Mouse (Mus musculus): ENCODE data around the gene Olfr1260.

Olfr1260 gene

DNA sequence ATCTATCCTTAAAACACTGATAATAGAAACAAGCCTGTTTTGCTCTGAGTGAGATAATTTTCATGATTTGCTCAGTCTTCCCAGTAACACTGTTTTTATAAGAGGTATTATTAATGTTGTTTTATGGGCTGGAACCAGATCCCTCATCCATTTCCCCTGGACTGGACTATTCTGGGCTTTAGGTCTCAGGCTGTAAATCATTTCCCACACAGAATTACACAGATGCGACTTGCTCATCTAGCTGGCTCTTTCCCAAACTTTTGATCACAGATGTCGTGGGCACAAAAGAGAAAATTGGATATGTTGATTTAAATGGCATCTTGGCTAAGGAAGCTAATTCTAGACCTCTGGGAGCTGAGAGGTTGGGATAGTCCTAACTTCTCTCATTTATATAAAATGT, at the start of gene Olfr1260:
Olfr1260 (plus strand) TSS at position 157 of the 400 bp plus-strand sequence.
- DNase-seq (ENCODE audit: low read depth): no peak

DNA sequence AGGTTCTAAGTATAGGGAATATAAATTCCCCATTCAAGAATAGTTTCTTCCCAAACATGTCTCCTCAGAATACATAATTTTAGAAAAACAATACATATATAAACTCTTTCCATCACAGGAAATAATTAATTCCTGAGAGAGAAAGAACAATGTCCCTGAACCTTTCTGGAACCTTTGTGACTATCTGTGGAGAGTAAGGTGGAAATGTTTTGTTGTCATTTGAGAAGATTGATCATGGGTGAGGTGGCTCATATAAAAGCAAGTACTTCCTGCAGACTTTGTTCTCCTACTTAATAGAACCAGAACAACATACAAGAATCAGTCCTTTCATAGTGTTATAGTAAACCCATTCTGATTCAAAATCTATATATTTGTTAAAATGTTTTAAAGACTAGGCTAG, 47.1 kb upstream of the Olfr1260 start, which contains the start of gene Olfr1258:
Olfr1258 (plus strand) TSS at position 301 of the 400 bp plus-strand sequence.
- DNase-seq (ENCODE audit: low read depth): no peak

DNA sequence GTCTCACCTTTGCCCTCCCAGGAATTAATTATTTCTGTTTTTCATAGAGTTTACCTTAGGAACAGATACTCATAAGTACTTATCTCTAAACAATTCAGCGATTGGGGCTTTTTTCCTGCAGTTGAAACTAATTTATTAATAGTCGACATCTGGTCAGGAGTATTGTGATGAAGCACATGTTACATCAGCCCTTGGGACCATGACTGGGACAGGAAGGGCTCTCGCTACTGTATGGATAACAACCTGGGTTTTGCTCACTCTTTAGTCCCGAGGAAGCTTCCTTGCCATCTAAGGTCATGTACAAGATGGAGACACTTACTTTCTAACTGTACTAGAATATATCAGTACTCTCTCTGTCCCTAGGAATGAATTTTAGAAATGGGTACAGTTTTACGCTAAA, 25.6 kb upstream of the Olfr1260 start, which contains the start of gene Olfr1259:
Olfr1259 (minus strand) TSS at position 101 of the 400 bp plus-strand sequence.
- DNase-seq (ENCODE audit: low read depth): no peak

DNA sequence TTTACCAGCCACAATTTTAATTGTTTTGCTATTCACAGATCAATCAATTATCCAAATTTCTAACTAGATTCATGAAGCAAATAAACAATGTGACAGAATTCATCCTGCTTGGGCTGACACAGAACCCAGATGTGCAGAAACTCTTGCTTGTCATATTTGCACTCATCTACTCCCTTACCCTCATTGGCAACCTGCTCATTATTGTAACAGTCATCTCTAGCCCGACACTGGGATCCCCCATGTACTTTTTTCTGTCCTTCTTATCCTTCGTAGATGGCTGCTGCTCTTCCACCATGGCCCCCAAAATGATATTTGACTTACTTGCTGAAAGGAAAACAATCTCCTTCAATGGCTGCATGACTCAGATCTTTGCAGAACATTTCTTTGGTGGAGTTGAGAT, 3.6 kb downstream of the Olfr1260 start:
- DNase-seq (ENCODE audit: low read depth): no peak

DNA sequence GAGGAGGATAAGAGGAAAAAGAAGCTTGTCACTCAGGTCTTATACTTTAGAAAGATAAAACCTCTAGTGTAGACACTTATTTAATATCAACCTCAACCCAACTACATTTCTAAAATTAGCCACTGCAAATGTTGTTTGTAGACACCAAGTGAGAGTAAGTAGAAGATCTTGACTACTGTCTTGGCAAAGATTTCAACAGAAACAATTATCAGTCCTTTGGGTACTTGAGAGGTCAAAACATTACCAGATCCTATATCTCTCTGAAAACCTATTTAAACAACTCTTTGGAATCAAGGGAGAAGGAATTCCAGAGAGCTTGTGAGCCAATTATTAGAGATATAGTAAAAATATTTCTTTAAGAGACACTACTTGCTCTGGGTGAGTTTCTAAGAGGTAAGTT, 16.8 kb downstream of the Olfr1260 start, which contains the start of gene Olfr1261:
Olfr1261 (plus strand) TSS at position 301 of the 400 bp plus-strand sequence.
- no peak for DNase-seq (ENCODE audit: low read depth)

DNA sequence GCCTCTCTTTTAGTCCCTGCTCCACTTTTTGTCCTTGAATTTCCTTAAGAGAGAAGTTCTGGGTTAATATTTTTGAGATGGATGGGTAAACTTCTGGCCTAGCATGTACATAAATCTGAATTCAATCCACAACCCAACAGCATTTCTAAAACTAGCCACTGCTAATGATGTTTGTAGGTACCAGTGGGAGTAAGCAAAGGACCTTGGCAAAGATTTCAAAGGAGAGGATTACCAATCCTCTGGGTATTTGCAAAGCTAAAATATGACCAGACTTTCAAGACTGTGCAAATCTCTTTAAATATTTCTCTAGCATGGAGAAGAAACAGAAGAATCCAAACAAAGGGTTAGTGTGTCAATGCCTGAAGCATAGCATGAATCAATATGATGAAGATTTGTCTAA, 25.7 kb downstream of the Olfr1260 start, which contains the start of gene Olfr1262:
Olfr1262 (plus strand) TSS at position 301 of the 400 bp plus-strand sequence.
- DNase-seq (ENCODE audit: low read depth): no peak

DNA sequence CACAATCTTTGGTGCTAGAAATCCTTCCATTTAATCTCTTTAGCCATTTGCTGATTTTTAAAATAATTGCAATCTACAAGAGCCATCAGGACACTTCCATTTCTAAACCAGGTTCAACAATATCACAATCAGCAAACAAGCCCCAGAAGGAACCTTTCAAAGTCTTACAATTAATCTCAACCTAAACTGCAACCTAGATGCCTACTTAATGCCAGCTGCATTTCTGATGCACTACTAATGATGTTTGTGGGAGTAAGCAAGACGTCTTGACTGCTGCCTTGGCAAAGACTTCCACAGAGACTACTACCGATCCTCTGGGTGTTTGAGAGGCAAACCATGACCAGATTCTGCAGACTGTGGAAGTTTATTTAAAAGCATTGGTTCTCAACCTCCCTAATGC, 37.7 kb downstream of the Olfr1260 start, which contains the start of gene Olfr1263:
Olfr1263 (plus strand) TSS at position 301 of the 400 bp plus-strand sequence.
- DNase-seq (ENCODE audit: low read depth): no peak

DNA sequence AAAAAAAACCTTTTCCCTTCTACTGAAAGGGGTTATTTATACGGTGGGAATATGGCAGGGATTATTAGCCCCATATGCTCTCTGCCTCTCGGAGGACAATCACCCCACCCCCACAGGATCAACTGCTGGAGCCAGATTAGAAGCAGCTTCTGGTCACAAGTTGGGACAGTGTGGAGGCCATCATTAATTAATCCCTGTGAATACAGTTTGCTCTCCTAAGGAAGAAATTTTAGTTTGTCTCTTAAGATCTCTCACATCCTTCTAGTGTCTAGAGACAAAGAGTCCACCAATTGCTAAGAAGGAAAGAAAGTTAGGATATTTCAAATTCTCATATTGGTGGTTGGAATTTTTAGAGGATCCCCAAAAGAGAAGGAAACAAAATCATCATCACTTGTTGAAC, 51.3 kb downstream of the Olfr1260 start, which contains the start of gene Olfr1264:
Olfr1264 (minus strand) TSS at position 101 of the 400 bp plus-strand sequence.
- DNase-seq (ENCODE audit: low read depth): no peak

Measured in 416B (cell line).